Mouse (Mus musculus) heart, postnatal 0 days (tissue): ENCODE measurements around the gene 4930430F08Rik.

Source experiments
- CTCF ChIP-seq: IDR thresholded peaks from 2 replicates; pipeline ENCODE4 v1.5.1; 2016; ENCODE audit warnings: antibody characterized with exemption, control low read depth, low read depth
- EP300 ChIP-seq: IDR thresholded peaks from 2 replicates; pipeline ENCODE4 v1.6.1; 2016; ENCODE audit warnings: antibody characterized with exemption, low read depth

GRCm38 (mm10) chr10:100574505-100575149 lies 15.6 kb downstream of the 4930430F08Rik start:
- no peak for TF ChIP-seq CTCF
- TF ChIP-seq EP300: no peak
